Mouse (Mus musculus): Measurements from ENCODE around the gene Ltb. TPM values are rescaled to one million over a fixed set of nuclear protein-coding genes. Genes with fewer than 3 reads are reported as not detected.

Ltb gene
- not detected for polyA plus RNA-seq (2014; fragmentation: Illumina TruSeq; extraction: RNeasy Lipid Tissue Mini Kit (QIAGEN cat#74804))

DNA sequence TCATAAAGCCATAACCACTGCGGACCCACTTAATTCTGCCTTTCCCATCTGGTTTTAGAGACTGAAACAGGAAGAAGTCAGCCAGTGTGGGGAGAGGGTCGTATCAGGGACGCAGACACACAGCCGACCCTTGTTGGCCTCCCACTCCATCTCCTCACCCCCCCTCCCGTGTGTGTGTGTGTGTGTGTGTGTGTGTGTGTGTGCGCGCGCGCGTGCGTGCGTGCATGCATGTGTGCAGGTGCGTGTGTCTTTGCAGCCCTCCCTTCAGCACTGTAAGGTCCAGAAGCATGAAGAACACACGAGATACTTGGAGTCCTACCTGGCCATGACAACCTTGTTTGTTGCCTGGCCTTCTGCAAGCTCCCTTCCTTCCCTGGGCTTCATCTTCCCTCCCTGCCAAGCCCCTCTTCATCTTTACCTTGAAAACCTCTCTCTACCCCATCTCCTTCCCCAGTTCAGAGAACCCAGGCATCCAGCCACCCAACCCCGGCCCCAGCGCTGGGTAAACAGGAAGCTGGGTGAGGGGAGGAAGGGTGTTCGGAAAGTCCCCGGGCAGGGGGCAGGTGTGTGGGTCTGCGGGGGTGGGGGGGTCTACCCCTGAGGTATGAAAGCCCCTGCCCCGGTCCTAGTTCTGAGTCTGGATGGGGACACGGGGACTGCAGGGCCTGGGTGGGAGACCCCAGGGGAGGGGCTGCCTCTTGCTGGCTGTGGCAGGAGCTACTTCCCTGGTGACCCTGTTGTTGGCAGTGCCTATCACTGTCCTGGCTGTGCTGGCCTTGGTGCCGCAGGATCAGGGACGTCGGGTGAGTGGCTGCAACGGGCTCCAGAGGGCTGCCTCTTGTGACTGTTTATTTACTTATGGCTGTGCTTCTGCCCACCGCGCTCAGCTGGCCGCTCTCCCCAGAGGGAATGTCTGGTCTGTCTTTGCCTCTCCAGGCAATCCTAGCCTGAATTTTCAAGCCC is at the start of gene Ltb:
Gene Ltb, plus strand, starts transcription at position 559 of the 963 bp plus-strand sequence.

DNA sequence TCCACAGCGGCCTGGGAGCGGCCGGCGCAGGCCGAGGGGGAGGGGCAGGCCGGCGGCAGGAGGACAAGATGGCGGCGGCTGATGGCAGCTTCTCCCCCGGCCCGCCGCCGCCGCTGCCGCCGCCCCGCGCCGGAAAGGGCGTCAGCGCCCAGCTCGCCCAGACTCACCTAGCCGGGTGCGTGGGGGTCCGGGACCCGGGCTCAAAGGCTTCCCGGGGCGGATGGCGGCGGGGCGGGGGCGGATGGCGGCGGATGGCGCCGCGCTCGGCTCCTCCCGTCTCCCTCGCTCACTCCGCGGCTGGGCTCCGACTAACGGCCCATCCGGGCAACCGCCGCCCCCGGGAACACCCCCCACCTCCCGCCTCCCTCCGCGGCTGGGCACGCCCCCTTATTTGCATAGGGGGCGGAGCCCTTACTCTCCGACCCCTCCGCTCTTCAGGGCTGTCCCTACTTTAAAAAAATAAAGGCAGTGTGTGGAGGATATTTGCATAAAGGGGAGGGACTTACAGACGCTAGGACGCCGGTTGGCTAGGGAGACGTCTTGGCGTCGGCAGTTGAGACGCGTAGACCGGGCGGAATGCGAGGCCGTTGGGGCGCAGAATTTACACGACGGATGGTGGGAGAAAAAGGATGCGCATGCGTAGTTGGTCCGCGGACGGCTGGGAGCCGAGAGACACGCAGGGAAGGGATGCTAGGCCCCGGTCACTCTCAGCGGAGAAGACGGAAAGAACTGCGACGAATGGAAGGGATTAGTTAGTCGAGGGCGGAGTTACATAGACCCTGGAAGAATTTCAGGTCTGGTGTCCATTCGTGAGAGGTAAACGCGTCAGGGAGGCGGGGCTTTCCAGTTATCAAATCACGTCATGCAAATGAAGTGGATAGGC is 29.4 kb upstream of the Ltb start, which contains the start of gene Prrc2a:
Gene Prrc2a, minus strand, starts transcription at position 330 of the 883 bp plus-strand sequence.

DNA sequence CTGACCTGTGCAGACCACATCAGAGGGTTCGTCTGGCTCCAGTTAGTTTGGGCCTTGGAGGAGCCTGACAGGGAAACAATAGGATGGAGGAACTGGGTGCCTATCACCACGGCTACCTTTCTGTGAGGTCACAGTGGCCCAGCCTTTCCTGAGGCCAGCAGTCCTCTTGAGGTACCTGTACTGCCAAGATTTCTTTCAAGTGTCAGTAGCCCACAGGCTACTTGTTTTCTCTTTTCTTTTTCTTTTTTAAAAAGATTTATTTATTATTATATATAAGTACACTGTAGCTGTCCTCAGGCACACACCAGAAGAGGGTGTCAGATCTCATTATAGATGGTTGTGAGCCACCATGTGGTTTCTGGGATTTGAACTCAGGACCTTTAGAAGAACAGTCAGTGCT is 18.3 kb upstream of the Ltb start, which contains the start of gene Aif1:
Gene Aif1, minus strand, starts transcription at position 101 of the 400 bp plus-strand sequence.

DNA sequence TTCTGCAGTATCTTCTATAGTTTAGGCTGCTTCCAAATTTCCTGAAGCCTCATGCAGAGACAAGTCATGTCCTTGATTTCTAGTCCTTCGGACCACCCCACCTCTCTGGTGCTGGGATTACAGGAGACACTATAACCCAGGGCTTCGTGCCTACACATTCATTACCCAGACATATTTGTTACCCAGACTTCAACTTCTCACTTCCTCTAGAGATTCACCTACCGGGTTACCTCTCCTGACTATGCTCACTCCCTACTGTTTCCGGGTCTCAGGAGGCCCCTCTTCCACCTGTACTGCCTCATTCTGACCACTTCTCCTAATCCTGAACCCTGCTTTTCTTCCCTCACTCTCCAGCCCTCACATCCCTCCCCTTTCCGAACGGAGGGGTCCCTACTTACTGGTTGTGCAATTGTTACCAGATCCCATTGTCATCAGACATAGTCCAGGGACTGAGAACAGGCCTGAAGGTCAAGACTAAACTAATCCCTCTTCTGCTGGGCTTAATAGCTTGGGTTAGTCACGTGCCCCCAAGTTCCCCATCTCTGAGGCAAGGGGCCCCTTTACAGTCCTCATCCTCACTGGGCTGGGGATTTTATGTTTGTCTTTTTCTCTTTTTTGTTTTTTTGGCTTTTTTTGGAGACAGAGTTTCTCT is 6.2 kb upstream of the Ltb start, which contains the start of gene Lst1:
Gene Lst1, minus strand, starts transcription at position 481 of the 652 bp plus-strand sequence.

DNA sequence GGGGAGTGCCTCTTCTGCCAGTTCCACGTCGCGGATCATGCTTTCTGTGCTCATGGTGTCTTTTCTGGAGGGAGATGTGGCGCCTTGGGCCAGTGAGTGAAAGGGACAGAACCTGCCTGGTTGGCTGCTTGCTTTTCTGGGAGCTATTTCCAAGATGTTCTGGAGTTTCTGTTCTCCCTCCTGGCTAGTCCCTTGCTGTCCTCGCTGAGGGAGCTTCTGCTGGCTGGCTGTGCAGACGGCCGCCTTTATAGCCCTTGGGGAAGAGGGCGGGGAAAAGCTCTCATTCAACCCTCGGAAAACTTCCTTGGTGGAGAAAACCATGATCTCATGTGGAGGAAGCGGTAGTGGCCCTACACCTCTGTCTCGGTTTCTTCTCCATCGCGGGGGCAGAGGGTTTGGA is 7.5 kb downstream of the Ltb start, which contains the start of gene Tnf:
Gene Tnf, minus strand, starts transcription at position 221 of the 400 bp plus-strand sequence.

DNA sequence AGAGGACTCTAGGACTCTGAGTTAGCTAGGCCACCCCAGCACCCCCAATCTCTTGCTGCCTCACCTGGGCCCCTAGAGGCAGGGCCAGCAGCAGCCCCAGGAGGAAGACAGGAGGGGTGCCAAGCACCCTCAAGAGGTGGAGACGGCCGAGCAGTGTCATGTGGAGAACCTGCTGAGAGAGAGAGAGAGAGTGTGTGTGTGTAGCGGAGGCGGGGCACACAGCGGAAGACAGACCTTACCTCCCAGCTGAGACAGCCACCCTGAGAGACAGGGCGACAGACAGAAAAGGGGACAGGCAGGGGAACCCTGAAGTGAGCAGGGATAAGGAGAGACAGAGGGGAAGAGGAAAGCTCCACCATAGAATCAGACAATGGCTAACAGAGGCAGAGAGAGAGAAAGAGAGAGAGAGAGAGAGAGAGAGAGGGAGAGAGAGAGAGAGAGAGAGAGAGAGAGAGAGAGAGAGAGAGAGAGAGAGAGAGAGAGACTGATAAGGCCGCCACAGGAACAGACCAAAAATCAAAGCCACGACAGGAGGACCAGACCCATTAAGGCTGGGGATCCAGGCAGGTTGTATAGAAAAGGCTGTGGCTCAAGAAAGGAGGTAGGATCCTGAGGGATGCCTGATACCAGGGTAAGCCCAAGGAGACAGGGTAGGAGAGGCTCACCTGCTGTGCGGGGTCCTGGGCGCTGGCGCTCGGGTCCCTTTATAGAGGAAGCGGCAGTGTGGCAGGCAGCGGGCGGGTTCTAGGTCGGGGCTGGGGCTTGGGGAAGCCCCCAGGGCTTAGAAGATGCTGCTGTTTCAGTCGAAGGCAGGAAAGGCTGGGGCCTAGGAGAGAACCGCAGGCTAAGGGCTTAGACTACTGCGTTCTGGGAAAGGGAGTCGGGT is 10.5 kb downstream of the Ltb start, which contains the start of gene Lta:
Gene Lta, minus strand, starts transcription at position 858 of the 886 bp plus-strand sequence.

DNA sequence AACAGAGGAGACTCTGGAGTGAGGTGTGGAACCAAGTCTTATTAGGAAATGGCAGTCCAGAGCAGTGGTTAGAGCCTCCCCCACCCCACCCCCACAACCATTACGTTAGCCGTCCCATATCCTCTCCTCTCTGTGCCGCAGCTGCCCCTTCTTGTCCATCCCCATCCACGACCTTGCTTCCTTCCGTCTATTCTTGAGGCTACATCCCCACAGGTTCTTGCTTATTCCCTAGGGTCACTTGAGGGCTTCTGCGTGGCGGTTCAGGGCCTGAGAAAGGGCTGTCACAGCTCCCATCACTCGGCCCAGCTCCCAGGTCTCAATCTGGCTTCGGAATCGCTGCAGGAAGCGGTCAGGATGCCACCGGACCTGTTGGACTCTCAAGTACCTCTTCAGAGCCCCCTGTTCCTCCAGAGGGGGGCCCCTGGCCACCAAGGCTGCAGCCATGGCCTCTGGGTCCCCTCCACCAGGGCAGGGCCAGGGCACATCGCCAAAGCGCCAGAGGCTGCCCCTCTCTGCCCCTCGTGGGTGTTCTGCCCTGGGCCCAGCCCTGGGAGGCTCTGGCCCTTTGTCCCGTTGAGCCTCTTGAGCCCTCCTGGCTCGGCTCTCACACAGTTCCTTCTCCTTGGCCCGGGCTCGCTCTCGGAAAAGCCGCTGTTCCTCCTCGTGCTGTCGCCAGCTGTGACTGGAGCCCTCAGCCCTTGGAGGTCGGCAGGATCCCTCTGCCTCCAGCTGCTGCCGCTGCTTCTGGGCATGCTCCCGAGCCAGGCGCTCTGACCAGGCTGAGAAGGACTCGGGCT is 26.1 kb downstream of the Ltb start, which contains the start of gene Gm16181:
Gene Gm16181, plus strand, starts transcription at position 679 of the 797 bp plus-strand sequence.

DNA sequence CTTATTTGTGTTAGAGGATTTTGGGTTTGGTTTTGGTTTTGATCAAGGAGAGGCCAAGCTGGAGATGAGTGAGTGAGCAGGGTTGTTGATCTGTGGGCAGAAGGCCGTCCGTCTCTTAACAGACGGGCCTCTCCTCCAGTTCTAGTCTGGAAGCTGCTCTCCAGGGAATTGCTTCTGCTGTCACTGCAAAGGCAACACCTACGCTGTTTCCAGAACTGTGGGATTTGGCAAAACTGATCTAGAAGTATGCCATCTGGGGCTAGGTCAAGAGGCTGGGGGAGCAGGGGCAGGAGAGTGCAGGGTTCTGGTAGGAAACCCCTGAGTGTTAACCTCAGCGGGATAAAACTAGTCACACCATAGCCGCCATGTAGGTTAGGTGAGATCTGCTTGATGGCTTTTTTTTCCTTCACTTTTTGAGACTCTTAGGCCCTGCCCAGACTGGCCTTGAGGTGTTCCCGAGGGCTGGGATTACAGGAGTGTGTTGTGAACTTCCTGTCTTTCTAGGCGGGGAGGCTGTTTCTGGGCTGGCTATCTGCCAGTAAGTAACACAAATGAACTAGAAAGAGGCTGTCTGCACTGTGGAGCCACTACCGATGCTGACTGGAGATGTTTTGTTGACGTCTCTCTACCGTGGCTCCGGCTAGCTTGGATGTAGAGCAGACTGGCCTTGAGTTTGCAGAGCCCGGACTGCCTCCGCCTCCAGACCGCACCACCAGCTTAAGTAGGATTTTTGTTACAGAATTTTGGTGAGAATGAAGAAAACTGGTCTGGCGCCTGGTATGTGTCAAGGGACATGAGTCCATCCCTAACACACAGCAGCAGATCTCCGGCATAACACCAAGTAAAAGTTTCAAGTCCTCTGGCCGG is 39.1 kb downstream of the Ltb start, which contains the start of gene Atp6v1g2:
Gene Atp6v1g2, plus strand, starts transcription at position 547 of the 867 bp plus-strand sequence.

DNA sequence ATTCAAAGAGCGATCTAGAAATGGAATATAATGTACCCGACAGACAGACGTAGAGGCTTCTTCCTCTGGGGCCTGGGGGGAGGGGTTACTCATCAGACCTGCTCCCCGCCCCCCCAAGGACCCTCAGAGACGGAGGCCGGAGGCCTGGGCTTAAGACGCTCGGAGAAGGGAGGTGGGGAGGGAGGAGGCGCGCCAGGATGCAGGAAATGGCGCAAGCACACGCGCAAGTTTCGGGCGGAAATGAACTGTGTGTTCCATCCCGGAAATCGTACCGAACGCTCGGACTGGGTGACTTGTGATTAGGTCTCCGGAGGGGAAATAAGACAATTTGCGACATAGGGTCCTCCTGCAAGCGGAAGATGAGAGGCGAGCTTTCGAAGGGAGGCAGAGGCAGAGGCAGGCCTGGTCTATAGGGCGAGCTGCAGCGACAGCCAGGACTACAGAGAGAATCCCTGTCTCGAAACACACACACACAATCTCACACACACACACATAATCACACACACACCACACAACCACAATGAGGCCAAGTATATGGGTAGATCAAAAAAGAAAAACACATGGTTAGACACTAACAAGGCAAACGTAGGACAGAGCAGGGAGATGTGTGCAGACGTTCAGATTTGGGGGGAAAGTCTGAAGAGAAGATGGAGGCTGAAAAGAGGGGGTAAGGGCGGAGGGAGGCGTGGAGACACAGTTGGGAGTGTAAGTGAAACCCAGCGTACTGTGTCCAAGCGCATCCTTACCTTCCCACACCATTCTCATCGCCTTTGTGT is 41.6 kb downstream of the Ltb start, which contains the start of gene Nfkbil1:
Gene Nfkbil1, minus strand, starts transcription at position 179 of the 776 bp plus-strand sequence.

DNA sequence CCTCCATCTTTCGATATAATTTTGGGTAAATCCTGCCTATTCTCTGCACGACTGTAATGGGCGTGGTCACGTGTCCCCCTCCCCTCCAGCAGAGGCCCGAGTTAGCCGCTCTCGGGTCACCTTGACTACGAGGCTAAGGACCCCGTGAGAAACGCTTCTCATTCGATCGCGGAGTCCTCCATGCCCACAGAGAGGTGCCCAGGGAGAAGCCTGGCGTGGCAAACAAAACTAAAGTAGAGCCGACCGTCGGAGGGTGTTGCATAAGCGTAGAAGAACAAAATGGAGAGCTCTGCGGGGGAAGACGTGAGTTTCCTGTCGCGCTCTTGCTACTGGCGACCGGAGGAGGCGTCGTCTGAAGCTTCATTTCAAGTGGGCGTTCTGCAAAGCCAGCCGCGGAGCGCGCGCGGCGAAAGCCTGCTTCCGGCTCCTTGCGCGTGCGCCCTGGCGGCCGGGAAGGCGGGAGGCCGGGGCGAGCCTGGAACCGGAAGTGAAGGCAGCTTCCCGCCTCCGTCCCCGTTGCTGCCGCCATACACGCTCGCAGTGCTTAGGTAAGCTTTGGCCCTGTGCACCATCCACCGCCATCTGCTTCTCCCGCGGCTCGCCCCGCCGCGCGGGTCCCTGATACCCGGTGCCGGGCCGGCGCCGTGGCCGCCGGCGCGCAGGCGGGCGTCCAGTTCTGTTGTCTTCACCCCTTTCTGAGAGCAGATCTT is 47.2 kb downstream of the Ltb start, which contains the start of gene Ddx39b:
Gene Ddx39b, plus strand, starts transcription at position 442 of the 710 bp plus-strand sequence.

Other genes starting within 250 kb of the Ltb start
- gene Hspa1b, start 235.2 kb upstream of the Ltb start, polyA plus RNA-seq (2014; fragmentation: Illumina TruSeq; extraction: RNeasy Lipid Tissue Mini Kit (QIAGEN cat#74804)) = 16.9 TPM
- not detected for gene Gm20481, start 224.5 kb upstream of the Ltb start, polyA plus RNA-seq (2014; fragmentation: Illumina TruSeq; extraction: RNeasy Lipid Tissue Mini Kit (QIAGEN cat#74804))
- 8.2 TPM for gene Hspa1a, start 222.3 kb upstream of the Ltb start, polyA plus RNA-seq (2014; fragmentation: Illumina TruSeq; extraction: RNeasy Lipid Tissue Mini Kit (QIAGEN cat#74804))
- gene Hspa1l, start 221.7 kb upstream of the Ltb start, polyA plus RNA-seq (2014; fragmentation: Illumina TruSeq; extraction: RNeasy Lipid Tissue Mini Kit (QIAGEN cat#74804)) = not detected
- 19.2 TPM for gene Lsm2, start 212.6 kb upstream of the Ltb start, polyA plus RNA-seq (2014; fragmentation: Illumina TruSeq; extraction: RNeasy Lipid Tissue Mini Kit (QIAGEN cat#74804))
- 6.0 TPM for gene Vars, start 193.5 kb upstream of the Ltb start, polyA plus RNA-seq (2014; fragmentation: Illumina TruSeq; extraction: RNeasy Lipid Tissue Mini Kit (QIAGEN cat#74804))
- gene Vwa7, start 177.9 kb upstream of the Ltb start, polyA plus RNA-seq (2014; fragmentation: Illumina TruSeq; extraction: RNeasy Lipid Tissue Mini Kit (QIAGEN cat#74804)) = not detected
- not detected for gene Sapcd1, start 166.4 kb upstream of the Ltb start, polyA plus RNA-seq (2014; fragmentation: Illumina TruSeq; extraction: RNeasy Lipid Tissue Mini Kit (QIAGEN cat#74804))
- gene Msh5, start 147.7 kb upstream of the Ltb start, polyA plus RNA-seq (2014; fragmentation: Illumina TruSeq; extraction: RNeasy Lipid Tissue Mini Kit (QIAGEN cat#74804)) = 0.68 TPM
- gene Clic1, start 144.5 kb upstream of the Ltb start, polyA plus RNA-seq (2014; fragmentation: Illumina TruSeq; extraction: RNeasy Lipid Tissue Mini Kit (QIAGEN cat#74804)) = 25.1 TPM
- 2.7 TPM for gene Ddah2, start 135.4 kb upstream of the Ltb start, polyA plus RNA-seq (2014; fragmentation: Illumina TruSeq; extraction: RNeasy Lipid Tissue Mini Kit (QIAGEN cat#74804))
- gene Ly6g6c, start 129.1 kb upstream of the Ltb start, polyA plus RNA-seq (2014; fragmentation: Illumina TruSeq; extraction: RNeasy Lipid Tissue Mini Kit (QIAGEN cat#74804)) = not detected
- 0.20 TPM for gene Mpig6b, start 128.3 kb upstream of the Ltb start, polyA plus RNA-seq (2014; fragmentation: Illumina TruSeq; extraction: RNeasy Lipid Tissue Mini Kit (QIAGEN cat#74804))
- gene Ly6g6e, start 117.5 kb upstream of the Ltb start, polyA plus RNA-seq (2014; fragmentation: Illumina TruSeq; extraction: RNeasy Lipid Tissue Mini Kit (QIAGEN cat#74804)) = not detected
- gene Ly6g6d, start 116.4 kb upstream of the Ltb start, polyA plus RNA-seq (2014; fragmentation: Illumina TruSeq; extraction: RNeasy Lipid Tissue Mini Kit (QIAGEN cat#74804)) = not detected
- not detected for gene Ly6g6f, start 108.8 kb upstream of the Ltb start, polyA plus RNA-seq (2014; fragmentation: Illumina TruSeq; extraction: RNeasy Lipid Tissue Mini Kit (QIAGEN cat#74804))
- gene Abhd16a, start 105.2 kb upstream of the Ltb start, polyA plus RNA-seq (2014; fragmentation: Illumina TruSeq; extraction: RNeasy Lipid Tissue Mini Kit (QIAGEN cat#74804)) = 3.5 TPM
- not detected for gene Ly6g5c, start 86.2 kb upstream of the Ltb start, polyA plus RNA-seq (2014; fragmentation: Illumina TruSeq; extraction: RNeasy Lipid Tissue Mini Kit (QIAGEN cat#74804))
- gene Ly6g5b, start 79.0 kb upstream of the Ltb start, polyA plus RNA-seq (2014; fragmentation: Illumina TruSeq; extraction: RNeasy Lipid Tissue Mini Kit (QIAGEN cat#74804)) = not detected
- 0.91 TPM for gene Gpank1, start 73.0 kb upstream of the Ltb start, polyA plus RNA-seq (2014; fragmentation: Illumina TruSeq; extraction: RNeasy Lipid Tissue Mini Kit (QIAGEN cat#74804))
- 117 TPM for gene Csnk2b, start 72.4 kb upstream of the Ltb start, polyA plus RNA-seq (2014; fragmentation: Illumina TruSeq; extraction: RNeasy Lipid Tissue Mini Kit (QIAGEN cat#74804))
- 0.83 TPM for gene D17H6S53E, start 68.1 kb upstream of the Ltb start, polyA plus RNA-seq (2014; fragmentation: Illumina TruSeq; extraction: RNeasy Lipid Tissue Mini Kit (QIAGEN cat#74804))
- not detected for gene Apom, start 62.4 kb upstream of the Ltb start, polyA plus RNA-seq (2014; fragmentation: Illumina TruSeq; extraction: RNeasy Lipid Tissue Mini Kit (QIAGEN cat#74804))
- 9.7 TPM for gene Bag6, start 59.3 kb upstream of the Ltb start, polyA plus RNA-seq (2014; fragmentation: Illumina TruSeq; extraction: RNeasy Lipid Tissue Mini Kit (QIAGEN cat#74804))
- 10.0 TPM for gene Prrc2a, start 29.5 kb upstream of the Ltb start, polyA plus RNA-seq (2014; fragmentation: Illumina TruSeq; extraction: RNeasy Lipid Tissue Mini Kit (QIAGEN cat#74804))
- gene Aif1, start 18.4 kb upstream of the Ltb start, polyA plus RNA-seq (2014; fragmentation: Illumina TruSeq; extraction: RNeasy Lipid Tissue Mini Kit (QIAGEN cat#74804)) = 5.8 TPM
- not detected for gene Lst1, start 6.0 kb upstream of the Ltb start, polyA plus RNA-seq (2014; fragmentation: Illumina TruSeq; extraction: RNeasy Lipid Tissue Mini Kit (QIAGEN cat#74804))
- gene Tnf, start 7.6 kb downstream of the Ltb start, polyA plus RNA-seq (2014; fragmentation: Illumina TruSeq; extraction: RNeasy Lipid Tissue Mini Kit (QIAGEN cat#74804)) = not detected
- gene Lta, start 10.9 kb downstream of the Ltb start, polyA plus RNA-seq (2014; fragmentation: Illumina TruSeq; extraction: RNeasy Lipid Tissue Mini Kit (QIAGEN cat#74804)) = not detected
- gene Gm16181, start 26.4 kb downstream of the Ltb start, polyA plus RNA-seq (2014; fragmentation: Illumina TruSeq; extraction: RNeasy Lipid Tissue Mini Kit (QIAGEN cat#74804)) = not detected
- gene Atp6v1g2, start 39.2 kb downstream of the Ltb start, polyA plus RNA-seq (2014; fragmentation: Illumina TruSeq; extraction: RNeasy Lipid Tissue Mini Kit (QIAGEN cat#74804)) = 5.4 TPM
- gene Nfkbil1, start 41.4 kb downstream of the Ltb start, polyA plus RNA-seq (2014; fragmentation: Illumina TruSeq; extraction: RNeasy Lipid Tissue Mini Kit (QIAGEN cat#74804)) = not detected
- 7.3 TPM for gene Ddx39b, start 47.3 kb downstream of the Ltb start, polyA plus RNA-seq (2014; fragmentation: Illumina TruSeq; extraction: RNeasy Lipid Tissue Mini Kit (QIAGEN cat#74804))
- gene H2-D1, start 68.3 kb downstream of the Ltb start, polyA plus RNA-seq (2014; fragmentation: Illumina TruSeq; extraction: RNeasy Lipid Tissue Mini Kit (QIAGEN cat#74804)) = 26.9 TPM
- not detected for gene H2-Q1, start 126.0 kb downstream of the Ltb start, polyA plus RNA-seq (2014; fragmentation: Illumina TruSeq; extraction: RNeasy Lipid Tissue Mini Kit (QIAGEN cat#74804))
- gene H2-Q2, start 147.8 kb downstream of the Ltb start, polyA plus RNA-seq (2014; fragmentation: Illumina TruSeq; extraction: RNeasy Lipid Tissue Mini Kit (QIAGEN cat#74804)) = 2.1 TPM
- 21.8 TPM for gene H2-Q4, start 185.2 kb downstream of the Ltb start, polyA plus RNA-seq (2014; fragmentation: Illumina TruSeq; extraction: RNeasy Lipid Tissue Mini Kit (QIAGEN cat#74804))
- 3.0 TPM for gene H2-Q6, start 230.4 kb downstream of the Ltb start, polyA plus RNA-seq (2014; fragmentation: Illumina TruSeq; extraction: RNeasy Lipid Tissue Mini Kit (QIAGEN cat#74804))
- gene H2-Q7, start 244.7 kb downstream of the Ltb start, polyA plus RNA-seq (2014; fragmentation: Illumina TruSeq; extraction: RNeasy Lipid Tissue Mini Kit (QIAGEN cat#74804)) = 2.0 TPM

All from ovary, adult 10 weeks (tissue).